Mouse (Mus musculus) limb, embryonic 12.5 days (tissue): ENCODE results near the gene Fam184b. TPM values are rescaled to one million over a fixed set of nuclear protein-coding genes. Genes with fewer than 3 reads are reported as not detected.

ENCODE experiments used
- ATAC-seq: fragments of 200-750 bp; cut with Nextera tagmentation; 2 replicates; pipeline ENCODE4 v1.8.0; 2017; ENCODE audit warnings: low read depth, moderate TSS enrichment; ENCODE audit not compliant: insufficient number of reproducible peaks, insufficient read depth, low FRiP score, low TSS enrichment
- H3K27ac ChIP-seq: fragments of 300-500 bp; sonication (generic); 2 replicates; pipeline ENCODE4 v1.5.1; 2016; ENCODE audit warnings: mild to moderate bottlenecking, moderate library complexity
- H3K27me3 ChIP-seq: fragments of 300-500 bp; sonication (generic); 2 replicates; pipeline ENCODE4 v1.6.1; 2016; ENCODE audit warnings: mild to moderate bottlenecking, moderate library complexity
- H3K36me3 ChIP-seq: fragments of 300-500 bp; sonication (generic); 2 replicates; pipeline ENCODE4 v1.6.1; 2016; ENCODE audit warnings: mild to moderate bottlenecking, moderate library complexity
- H3K4me1 ChIP-seq: fragments of 300-500 bp; sonication (generic); replicated peaks from 2 replicates; pipeline ENCODE4 v1.6.1; 2016
- H3K4me2 ChIP-seq: fragments of 300-500 bp; sonication (generic); 2 replicates; pipeline ENCODE4 v1.6.1; 2016; ENCODE audit warnings: mild to moderate bottlenecking, moderate library complexity
- H3K4me3 ChIP-seq: fragments of 300-500 bp; sonication (generic); replicated peaks from 2 replicates; pipeline ENCODE4 v1.5.1; 2016; ENCODE audit warnings: mild to moderate bottlenecking
- H3K9ac ChIP-seq: fragments of 300-500 bp; sonication (generic); replicated peaks from 2 replicates; pipeline ENCODE4 v1.6.1; 2016; ENCODE audit warnings: mild to moderate bottlenecking, moderate library complexity
- H3K9me3 ChIP-seq: fragments of 300-500 bp; sonication (generic); 2 replicates; pipeline ENCODE4 v1.6.1; 2016; ENCODE audit warnings: mild to moderate bottlenecking, moderate library complexity
- WGBS: fragments of 180-500 bp; shearing (Covaris S2); methylation state at CpG from one replicate; pipeline ENCODE4 v1.1.7; 2016; 5-methylcytosine and 5-hydroxymethylcytosine counted together
- polyA plus RNA-seq: library from polyadenylated mRNA; unstranded; fragments of >200 nt; fragmentation: Nextera tagmentation; extraction: Ambion mirVana; gene quantifications from 2 replicates; pipeline ENCODE4 v1.2.1, GENCODE M21; 2016

Fam184b gene
- polyA plus RNA-seq, 1 experiment from 2014 or later = 0.95 TPM

DNA sequence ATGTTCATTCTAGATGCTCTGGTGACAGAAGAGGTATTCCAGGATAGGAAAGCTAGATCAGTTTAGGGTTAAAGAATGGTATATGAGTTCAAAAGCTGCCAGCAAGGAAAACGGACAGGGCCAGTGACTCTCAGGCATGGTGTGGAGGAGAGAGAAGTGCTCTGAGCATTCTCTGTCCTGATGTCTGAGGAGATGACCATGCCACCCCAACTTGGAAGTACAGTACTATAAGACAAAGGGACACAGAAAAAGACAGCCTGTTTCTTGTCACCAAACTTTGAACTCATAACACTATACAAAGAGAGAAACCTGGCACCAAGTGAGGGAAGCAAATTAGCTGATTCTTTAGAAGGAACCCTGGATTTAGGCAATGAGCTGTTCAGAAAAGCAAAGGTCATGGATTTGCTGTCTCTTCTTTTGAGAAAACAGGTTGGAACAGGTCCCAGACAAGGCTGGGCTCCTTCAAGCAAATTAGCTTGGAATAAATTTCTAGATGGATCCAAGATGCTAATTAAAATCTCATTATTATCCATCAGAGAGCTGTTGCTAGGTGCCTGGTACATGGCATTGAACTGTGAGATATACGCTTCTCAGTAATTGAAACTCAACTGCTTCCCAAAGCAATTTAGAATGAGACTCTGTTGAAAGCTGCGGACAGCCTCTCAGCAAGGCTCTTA is 43.9 kb downstream of the Fam184b start:
- H3K4me2 ChIP-seq = no peak overlapping the region
- H3K27me3 ChIP-seq = no peaks in the 10 kb centered on the region
- no peaks in the 10 kb centered on the region for H3K9me3 ChIP-seq
- no peak overlapping the region for H3K4me3 ChIP-seq
- 59% methylated on average over 3 of the region's 3 CpGs for WGBS
- no peak overlapping the region for H3K27ac ChIP-seq
- H3K36me3 ChIP-seq = no peaks in the 10 kb centered on the region
- H3K4me1 ChIP-seq = no peaks in the 10 kb centered on the region
- no peak for ATAC-seq
- H3K9ac ChIP-seq = no peak overlapping the region

GRCm38 (mm10) chr5:45593276-45593675 is 46.1 kb downstream of the Fam184b start:
- H3K4me2 ChIP-seq = no peak overlapping the region
- no peaks in the 10 kb centered on the region for H3K9me3 ChIP-seq
- no peak for ATAC-seq
- H3K36me3 ChIP-seq = no peaks in the 10 kb centered on the region
- H3K4me3 ChIP-seq = no peak overlapping the region
- H3K27ac ChIP-seq = no peak overlapping the region
- no peak overlapping the region for H3K9ac ChIP-seq
- no peaks in the 10 kb centered on the region for H3K4me1 ChIP-seq
- H3K27me3 ChIP-seq = no peaks in the 10 kb centered on the region
- WGBS = 83% methylated on average over 6 of the region's 6 CpGs

- no peak overlapping the region for H3K4me2 ChIP-seq
- H3K36me3 ChIP-seq = no peaks in the 10 kb centered on the region
- no peaks in the 10 kb centered on the region for H3K27me3 ChIP-seq
- H3K4me3 ChIP-seq = no peak overlapping the region
- peaks cover 3% of the 10 kb centered on the region; the same call in 1 of the 2 replicates for H3K9me3 ChIP-seq
- no peaks in the 10 kb centered on the region for H3K4me1 ChIP-seq
- no peak for ATAC-seq
- no peak overlapping the region for H3K9ac ChIP-seq
- no peak overlapping the region for H3K27ac ChIP-seq
- WGBS = 83% methylated on average over 4 of the region's 4 CpGs
Observed at GRCm38 (mm10) chr5:45590094-45590493, 49.3 kb downstream of the Fam184b start.

DNA sequence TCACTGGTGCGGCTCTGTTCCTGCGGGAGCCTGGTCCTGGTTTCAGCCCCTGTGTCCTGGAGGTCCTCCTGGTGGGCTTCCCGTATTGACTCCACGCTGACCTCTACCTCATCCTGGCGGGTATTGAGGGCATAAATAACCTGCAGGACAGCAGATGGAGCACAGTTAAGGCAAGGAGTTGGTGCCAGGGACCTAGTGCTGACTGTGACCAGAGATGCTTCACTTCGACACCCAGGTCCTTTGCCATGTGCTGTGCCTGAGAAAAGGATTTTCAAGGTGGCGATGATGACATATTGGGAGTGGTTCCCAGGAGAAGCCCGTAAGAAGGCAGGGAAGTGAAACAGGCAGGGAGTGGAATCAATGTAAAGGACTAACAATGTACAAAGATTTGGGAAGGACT is 54.8 kb downstream of the Fam184b start:
- H3K27ac ChIP-seq = no peak overlapping the region

DNA sequence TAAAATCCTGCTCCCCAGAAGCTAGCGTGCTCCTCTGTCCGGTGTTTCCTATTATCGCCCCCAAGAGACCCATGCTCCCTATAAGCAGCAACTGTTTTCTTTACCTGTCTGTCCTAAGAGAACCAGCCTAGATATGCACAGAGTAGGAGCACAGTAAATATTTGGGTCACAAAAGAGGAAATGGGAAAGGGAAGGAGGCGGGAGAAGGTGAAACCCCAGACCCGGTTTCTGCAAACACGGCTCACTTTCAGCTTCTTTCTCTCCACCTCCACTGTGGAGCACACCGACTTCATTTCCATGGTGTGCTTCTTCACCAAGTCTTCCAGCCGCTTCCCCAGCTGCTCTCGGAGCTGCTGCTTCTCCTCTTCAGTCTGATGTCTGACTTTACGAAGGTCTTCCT is 59.1 kb downstream of the Fam184b start:
- ATAC-seq = no peak
- H3K4me2 ChIP-seq = no peak overlapping the region
- no peaks in the 10 kb centered on the region for H3K9me3 ChIP-seq
- H3K27ac ChIP-seq = no peak overlapping the region
- no peak overlapping the region for H3K9ac ChIP-seq
- no peak overlapping the region for H3K4me3 ChIP-seq
- no peaks in the 10 kb centered on the region for H3K4me1 ChIP-seq
- no peaks in the 10 kb centered on the region for H3K27me3 ChIP-seq
- H3K36me3 ChIP-seq = no peaks in the 10 kb centered on the region
- whole genome bisulfite sequencing = 85% methylated on average over 10 of the region's 10 CpGs

More for the DNA sequence above, 54.8 kb downstream of the Fam184b start:
- no peaks in the 10 kb centered on the region for H3K27me3 ChIP-seq
- no peak overlapping the region for H3K4me3 ChIP-seq
- H3K36me3 ChIP-seq = no peaks in the 10 kb centered on the region
- H3K4me1 ChIP-seq = no peaks in the 10 kb centered on the region
- no peak overlapping the region for H3K9ac ChIP-seq
- H3K4me2 ChIP-seq = no peak overlapping the region
- peaks cover 3% of the 10 kb centered on the region; the same call in 1 of the 2 replicates for H3K9me3 ChIP-seq
- WGBS = 81% methylated on average over 8 of the region's 8 CpGs
- ATAC-seq = no peak

- 91% methylated on average over 1 of the region's 1 CpGs for WGBS
Observed at GRCm38 (mm10) chr5:45577376-45577775, 62.0 kb downstream of the Fam184b start.

GRCm38 (mm10) chr5:45576716-45577115 is 62.7 kb downstream of the Fam184b start:
- H3K4me1 ChIP-seq = 0 out of 2 replicates have a peak, but pooled peaks cover 5% of the 10 kb centered on the region
- H3K4me2 ChIP-seq = no peak overlapping the region
- no peak overlapping the region for H3K27ac ChIP-seq
- no peak overlapping the region for H3K9ac ChIP-seq
- ATAC-seq = no peak
- H3K9me3 ChIP-seq = no peaks in the 10 kb centered on the region
- no peak overlapping the region for H3K4me3 ChIP-seq
- no peaks in the 10 kb centered on the region for H3K36me3 ChIP-seq
- 62% methylated on average over 3 of the region's 3 CpGs for WGBS
- no peaks in the 10 kb centered on the region for H3K27me3 ChIP-seq

More at GRCm38 (mm10) chr5:45577376-45577775, 62.0 kb downstream of the Fam184b start:
- Histone ChIP-seq H3K4me3 (no peak overlapping the region), H3K4me1 (0 out of 2 replicates have a peak, but pooled peaks cover 5% of the 10 kb centered on the region), H3K27me3 (no peaks in the 10 kb centered on the region), H3K9ac (no peak overlapping the region), H3K36me3 (no peaks in the 10 kb centered on the region), H3K9me3 (no peaks in the 10 kb centered on the region), H3K4me2 (no peak overlapping the region), H3K27ac (no peak overlapping the region)
- no peak for ATAC-seq

- Histone ChIP-seq H3K36me3 (no peaks in the 10 kb centered on the region), H3K27ac (no peak overlapping the region), H3K9ac (no peak overlapping the region), H3K27me3 (no peaks in the 10 kb centered on the region), H3K4me1 (0 out of 2 replicates have a peak, but pooled peaks cover 5% of the 10 kb centered on the region), H3K9me3 (no peaks in the 10 kb centered on the region), H3K4me3 (no peak overlapping the region), H3K4me2 (no peak overlapping the region)
- no peak for ATAC-seq
- 33% methylated on average over 5 of the region's 5 CpGs for WGBS
Observed at GRCm38 (mm10) chr5:45572816-45573215, 66.6 kb downstream of the Fam184b start.

- Histone ChIP-seq H3K4me3 (no peak overlapping the region), H3K9ac (no peak overlapping the region), H3K4me2 (no peak overlapping the region), H3K36me3 (no peaks in the 10 kb centered on the region), H3K4me1 (no peaks in the 10 kb centered on the region), H3K9me3 (no peaks in the 10 kb centered on the region), H3K27ac (no peak overlapping the region), H3K27me3 (no peaks in the 10 kb centered on the region)
- ATAC-seq = no peak
- 85% methylated on average over 1 of the region's 1 CpGs for WGBS
Observed at GRCm38 (mm10) chr5:45565829-45566228, 73.6 kb downstream of the Fam184b start.

GRCm38 (mm10) chr5:45564054-45564453 is 75.4 kb downstream of the Fam184b start:
- H3K36me3 ChIP-seq = no peaks in the 10 kb centered on the region
- 62% methylated on average over 6 of the region's 6 CpGs for WGBS
- no peak for ATAC-seq
- H3K9ac ChIP-seq = no peak overlapping the region
- no peaks in the 10 kb centered on the region for H3K4me1 ChIP-seq
- H3K27ac ChIP-seq = no peak overlapping the region
- H3K9me3 ChIP-seq = no peaks in the 10 kb centered on the region
- H3K4me3 ChIP-seq = no peak overlapping the region
- H3K4me2 ChIP-seq = no peak overlapping the region
- no peaks in the 10 kb centered on the region for H3K27me3 ChIP-seq

DNA sequence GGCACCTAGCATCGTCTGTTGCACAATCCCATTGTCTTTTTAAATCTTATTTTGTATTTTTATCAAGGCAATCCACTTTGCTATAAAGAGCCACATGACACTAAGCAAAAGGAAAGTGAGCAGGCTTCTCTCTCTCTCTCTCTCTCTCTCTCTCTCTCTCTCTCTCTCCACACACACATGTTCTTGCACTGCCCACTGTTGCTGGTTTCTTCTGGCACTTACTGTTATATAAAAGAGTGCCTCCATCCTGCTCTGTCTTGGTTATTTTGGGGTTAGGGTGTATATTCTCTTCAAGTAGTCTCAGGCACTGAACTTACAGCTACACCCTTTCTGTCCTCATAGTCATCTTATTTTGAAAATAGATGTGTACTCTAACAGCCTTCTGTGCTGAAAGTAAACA is 89.8 kb downstream of the Fam184b start:
- no peak for ATAC-seq
- WGBS = 86% methylated on average over 1 of the region's 1 CpGs
- Histone ChIP-seq H3K9me3 (no peaks in the 10 kb centered on the region), H3K9ac (no peak overlapping the region), H3K27me3 (no peaks in the 10 kb centered on the region), H3K36me3 (no peaks in the 10 kb centered on the region), H3K27ac (no peak overlapping the region), H3K4me3 (no peak overlapping the region), H3K4me2 (no peak overlapping the region), H3K4me1 (no peaks in the 10 kb centered on the region)

DNA sequence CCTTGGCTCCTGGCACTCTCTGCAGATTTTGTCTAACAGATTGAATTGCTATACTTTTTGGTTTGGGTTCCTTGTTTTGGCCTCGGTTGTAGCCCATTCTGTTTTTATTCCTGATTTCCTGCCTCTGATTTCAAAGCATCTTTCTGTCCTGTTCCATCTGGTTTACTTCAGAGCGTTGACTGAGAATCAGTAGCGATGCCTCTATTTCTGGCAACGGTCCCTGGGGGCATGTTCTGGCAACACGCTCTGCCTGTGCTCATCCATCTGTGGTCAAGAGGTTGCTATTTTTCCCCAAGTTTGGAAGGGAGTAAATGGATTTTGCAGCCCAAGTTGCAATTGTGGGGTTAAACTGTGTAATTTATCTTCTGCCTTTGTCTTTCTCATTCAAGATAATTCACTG is 96.0 kb downstream of the Fam184b start:
- no peak overlapping the region for H3K4me3 ChIP-seq
- ATAC-seq = no peak
- H3K27ac ChIP-seq = no peak overlapping the region
- no peaks in the 10 kb centered on the region for H3K36me3 ChIP-seq
- 62% methylated on average over 5 of the region's 5 CpGs for WGBS
- H3K27me3 ChIP-seq = no peaks in the 10 kb centered on the region
- H3K9ac ChIP-seq = no peak overlapping the region
- no peaks in the 10 kb centered on the region for H3K4me1 ChIP-seq
- H3K4me2 ChIP-seq = no peak overlapping the region
- H3K9me3 ChIP-seq = no peaks in the 10 kb centered on the region
